Mouse (Mus musculus): ENCODE data around the gene Lgr5. TPM values are rescaled to one million over a fixed set of nuclear protein-coding genes. Genes with fewer than 3 reads are reported as not detected.

The Lgr5 gene
- total RNA-seq, 2 experiments from 2014 or later = 16.7 to 18.4 TPM

DNA sequence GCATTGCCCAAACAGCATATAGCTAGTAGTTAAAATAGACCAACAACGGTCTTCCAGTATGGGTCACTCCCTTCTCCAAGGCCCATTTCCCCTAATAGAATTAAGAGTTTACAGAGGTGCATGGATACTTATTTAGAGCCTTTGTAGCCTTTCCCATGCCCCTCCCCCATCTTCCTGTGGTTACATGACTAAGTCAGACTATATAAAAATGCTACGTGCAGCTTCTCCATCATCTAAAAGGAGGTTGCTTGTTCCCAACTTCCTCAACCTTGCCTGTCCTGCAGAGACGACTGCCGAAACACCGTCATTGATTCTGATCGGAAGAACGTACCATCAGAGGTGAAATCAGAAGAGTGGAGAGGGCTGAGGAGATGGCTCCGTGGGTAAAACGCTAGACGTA lies 82.4 kb downstream of the Lgr5 start:
- no peak for DNase-seq

DNA sequence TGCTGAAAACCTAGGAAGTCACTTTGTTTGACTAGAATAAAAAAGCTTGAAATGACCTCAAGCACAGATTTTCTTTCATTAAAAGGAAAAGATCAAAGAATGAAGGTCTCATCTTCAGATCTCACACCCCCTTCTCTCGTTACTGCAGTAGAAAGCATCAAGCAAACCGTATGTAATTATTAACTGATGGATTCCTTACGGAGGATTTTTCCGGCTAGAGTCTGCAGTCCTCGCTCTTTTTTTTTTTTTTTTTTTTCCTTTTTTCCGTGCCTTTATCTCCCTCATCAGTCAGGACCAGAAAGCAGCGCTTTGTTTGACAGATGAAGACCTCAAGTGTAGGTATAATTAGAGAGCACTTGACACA lies 93.8 kb downstream of the Lgr5 start:
- no peak for DNase-seq

DNA sequence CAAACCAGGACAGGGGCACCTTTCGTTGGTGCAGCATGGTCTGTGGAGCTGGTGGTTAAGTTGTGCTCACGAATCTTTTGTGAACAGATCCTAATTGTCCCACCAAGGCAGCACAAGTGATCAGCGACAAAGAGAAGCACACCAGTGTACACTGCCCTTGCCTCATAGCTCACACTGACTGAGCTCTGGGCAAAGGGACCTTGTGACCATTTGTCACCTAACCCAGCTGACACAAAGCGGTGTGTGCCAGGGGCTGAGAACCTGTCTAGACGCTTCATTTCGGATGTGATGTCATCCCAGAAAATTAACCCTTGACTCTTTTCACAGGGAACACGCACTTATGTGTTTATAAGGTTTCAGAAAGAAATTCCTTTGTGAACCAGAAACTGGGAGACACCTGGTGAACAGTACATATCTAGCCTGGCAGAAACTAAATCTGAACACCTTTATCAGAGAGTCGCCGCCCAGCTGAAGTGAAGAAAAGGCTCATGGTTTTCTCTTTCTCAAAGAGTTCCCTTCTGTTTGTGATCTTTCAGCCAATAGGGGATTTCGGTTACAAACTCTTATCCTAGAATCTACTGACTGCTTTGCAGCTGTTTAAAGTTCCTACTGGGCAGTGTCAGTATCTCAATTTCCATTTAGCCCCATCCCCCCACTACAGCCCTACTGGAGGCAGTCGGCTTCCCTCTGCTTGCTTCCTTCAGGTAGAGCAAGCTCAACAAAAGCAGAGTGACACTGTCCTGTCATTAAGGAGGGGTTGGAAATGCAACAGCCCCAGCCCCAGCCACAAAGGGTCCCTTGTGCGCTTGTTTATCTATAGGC lies 94.4 kb downstream of the Lgr5 start:
- no peak for DNase-seq

DNA sequence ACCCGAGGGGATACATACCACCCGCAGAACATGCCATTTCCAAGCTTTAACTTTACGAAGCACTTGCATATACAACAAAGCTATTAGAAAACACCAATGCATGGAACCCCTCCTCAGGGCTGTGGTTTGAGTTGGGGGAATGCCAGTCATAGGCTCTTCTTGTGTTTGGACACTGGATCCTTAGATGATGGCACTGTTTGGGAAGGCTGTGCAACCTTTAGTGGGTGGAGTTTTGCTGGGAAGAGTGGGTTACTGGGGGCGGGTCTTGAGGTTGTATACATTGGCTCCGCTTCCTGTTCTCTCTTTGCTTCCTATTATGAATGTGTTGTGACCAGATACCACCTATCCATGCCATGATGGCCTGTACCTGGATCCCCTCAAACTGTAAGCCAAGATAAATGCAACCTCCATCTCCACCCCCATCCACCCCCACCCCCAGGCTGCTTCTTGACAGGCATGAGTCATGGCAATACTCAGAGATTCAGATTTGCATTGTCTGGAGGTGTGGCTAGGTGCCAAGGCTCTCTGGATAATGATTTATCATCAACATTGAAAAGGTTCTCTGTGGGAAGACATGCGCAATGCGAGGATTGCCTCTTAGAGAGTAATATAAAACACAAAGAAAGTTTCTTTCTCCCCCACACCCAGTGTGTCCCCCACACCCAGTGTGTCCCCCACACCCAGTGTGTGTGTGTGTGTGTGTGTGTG lies 95.6 kb downstream of the Lgr5 start:
- DNase-seq = no peak

DNA sequence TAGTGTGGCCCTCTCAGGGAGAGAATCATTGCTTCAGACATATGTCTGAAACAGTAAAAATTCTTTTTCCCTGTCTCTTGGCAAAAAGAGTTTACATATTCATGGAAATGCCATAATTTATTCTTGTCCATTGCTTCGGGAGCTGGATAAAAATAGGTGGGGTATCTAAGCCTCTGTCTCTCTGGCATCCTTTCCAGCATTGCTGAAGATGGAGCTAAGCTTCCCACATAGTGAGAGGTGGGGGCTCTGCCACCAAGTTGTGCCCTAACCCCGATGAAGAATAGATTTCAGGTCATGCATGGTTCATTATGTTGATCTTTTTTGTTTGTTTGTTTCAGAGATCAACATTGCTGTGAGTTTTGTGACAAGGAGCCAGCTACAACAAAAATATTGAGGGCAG lies 102.0 kb downstream of the Lgr5 start:
- DNase-seq = no peak

DNA sequence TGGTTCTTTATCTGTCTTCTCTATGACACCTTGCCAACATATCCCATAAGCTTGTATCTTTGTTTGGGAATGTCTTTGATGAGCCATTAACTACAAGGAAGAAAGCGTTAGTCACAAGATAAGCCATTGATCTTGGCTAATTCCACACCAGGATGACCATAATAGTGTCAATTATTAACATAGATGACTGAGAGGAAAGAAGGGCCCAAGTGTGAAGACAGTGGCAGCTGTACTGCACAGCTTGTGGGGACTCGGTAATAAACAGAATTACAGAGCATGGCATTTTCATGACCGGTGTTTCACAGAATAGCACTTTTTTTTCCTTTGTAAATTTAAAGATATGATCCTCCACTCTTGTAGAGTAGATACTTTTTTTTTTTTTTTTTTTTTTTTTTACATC lies 102.9 kb downstream of the Lgr5 start:
- no peak for DNase-seq

DNA sequence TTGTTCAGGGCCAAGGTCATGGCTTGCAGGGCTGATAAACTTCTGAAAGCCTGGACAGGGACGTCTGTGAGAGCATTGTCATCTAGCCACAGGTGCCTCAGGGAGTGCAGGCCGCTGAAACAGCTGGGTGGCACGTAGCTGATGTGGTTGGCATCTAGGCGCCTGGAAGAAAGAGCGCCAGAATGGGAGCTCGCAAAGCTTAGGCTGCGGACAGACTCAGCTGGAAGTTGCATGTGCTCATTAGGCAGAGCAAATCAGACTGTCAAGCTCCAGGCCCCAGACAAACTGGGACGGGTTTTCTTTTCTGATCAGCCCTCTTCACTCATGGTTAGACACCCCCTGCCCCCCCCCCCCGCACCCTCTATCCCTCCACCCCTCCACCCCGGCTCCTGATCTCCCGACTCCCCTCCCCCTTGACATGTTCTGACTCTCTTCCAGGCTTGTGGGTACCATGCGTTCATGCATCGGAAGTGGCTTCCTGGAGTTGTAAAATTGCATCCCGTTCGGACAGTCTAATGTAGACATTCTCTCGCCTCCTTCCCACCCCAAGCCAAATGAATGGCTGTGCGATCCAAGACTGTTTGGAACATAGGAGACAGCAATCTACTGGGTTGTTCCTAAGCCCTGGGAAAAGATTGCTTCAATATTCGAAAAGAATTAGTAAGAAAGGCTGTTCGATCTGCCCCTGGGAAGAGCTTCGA lies 109.0 kb downstream of the Lgr5 start:
- DNase-seq = peak in 1 of 2 experiments; percentile 3

DNA sequence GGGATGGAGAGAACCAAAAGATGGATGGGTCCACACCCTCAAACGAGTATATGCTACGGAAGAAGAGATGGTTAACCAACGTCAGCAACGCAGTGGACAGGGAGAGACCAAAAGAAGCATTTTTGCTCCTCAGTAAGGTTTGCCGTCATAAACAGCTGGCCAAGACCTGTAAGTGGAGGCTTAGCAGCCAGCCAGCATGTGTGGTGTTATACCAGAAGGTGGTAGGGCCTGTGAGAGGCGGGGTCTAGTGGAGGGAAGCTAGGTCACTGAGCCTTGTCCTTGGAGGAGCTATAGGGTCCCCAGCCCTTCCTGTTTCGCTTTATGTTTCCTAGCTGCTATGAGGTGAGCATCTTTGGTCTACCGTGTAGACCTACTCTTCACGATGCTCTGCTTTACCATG lies 111.1 kb downstream of the Lgr5 start:
- DNase-seq = no peak

DNA sequence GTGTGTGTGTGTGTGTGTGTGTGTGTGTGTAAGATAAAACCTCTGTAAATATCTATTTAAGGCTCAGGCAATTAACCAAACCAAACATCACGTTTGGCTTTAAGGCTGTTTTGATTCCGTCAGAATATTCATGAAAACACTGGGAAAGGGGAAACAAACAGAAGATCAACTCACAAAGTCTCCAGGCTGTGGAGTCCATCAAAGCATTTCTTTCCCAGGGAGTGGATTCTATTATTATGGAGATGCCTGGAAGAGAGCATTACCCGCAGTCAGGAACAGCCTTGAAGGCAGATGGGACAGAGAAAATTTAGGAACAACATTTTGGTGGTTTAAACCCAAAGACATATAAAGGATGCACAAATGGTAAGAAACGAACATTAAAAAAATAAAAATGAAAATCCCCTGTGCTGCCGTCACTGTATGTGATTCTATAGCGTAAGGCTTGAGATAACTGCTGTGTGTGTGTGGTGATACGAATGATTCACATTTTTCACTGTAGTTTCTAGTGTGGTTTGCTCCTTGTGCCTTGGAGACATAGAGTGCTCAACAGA lies 112.5 kb downstream of the Lgr5 start:
- DNase-seq = no peak

DNA sequence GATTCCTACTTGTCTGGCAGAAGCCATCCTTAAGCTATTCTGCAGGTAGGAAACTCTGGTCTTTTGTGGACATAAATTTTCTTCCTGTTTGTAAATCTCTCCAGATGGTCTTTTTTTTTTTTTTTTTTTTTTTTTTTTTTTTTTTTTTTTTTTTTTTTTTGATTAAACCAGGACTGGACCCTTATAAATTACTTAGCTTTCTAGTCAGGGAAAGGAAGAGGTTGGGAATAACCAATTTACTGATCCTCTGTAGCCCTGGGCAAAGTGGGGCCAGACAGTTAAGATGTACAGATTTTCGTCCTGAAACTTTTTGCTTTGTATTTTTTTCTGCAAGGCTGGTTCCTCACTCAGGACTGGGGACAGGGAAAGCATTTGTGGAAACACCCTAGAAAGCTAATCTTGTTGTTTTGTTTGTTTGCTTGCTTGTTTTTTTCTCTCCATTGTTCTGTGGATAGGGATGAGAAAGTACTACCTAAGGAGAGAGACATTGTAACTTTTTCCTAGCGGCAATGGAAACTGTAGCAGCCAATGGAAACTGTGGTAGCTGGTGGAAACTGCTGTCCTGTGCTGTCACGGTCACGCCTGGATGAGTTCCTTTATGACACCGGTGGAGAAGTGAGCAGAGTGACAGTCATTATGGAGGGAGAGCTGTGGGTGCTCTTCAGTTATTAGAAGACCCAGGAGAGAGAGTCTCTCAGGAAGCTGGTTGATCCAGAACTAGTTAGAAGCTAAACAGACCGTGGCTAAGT lies 114.2 kb downstream of the Lgr5 start:
- no peak for DNase-seq

DNA sequence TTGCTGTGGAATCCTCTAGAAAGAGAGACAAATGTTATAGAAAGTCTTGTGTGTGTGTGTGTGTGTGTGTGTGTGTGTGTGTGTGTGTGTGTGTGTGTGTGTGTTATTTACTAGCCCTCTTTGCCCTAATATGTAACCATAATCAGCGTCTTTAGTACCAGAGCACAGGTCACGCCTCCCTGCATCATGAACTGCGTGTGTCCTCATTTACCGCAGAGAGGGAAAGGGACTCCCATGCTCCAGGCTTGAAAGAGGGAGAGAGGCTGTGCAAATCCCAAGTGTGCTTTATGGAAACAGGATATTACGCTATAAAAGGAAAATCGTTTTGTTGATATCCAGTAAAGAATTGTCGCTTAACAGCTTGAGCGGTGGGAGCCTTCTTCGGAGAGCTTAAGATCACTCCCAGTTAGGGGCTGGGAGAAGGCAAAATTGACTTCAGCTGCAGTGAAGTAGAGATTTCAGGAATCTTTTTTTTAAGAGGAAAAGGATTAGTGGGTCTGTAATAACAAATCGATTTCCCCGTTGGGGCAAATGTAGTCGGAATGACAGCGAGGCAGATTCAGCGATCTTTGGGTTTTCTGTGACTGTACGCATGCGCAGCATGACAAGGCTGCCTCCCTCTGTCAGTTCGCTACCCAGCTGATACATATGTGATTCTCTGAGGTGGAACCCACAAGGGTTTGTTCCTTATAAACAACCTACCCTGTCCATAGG lies 116.8 kb downstream of the Lgr5 start:
- peak; percentile 4 to 9 for DNase-seq

DNA sequence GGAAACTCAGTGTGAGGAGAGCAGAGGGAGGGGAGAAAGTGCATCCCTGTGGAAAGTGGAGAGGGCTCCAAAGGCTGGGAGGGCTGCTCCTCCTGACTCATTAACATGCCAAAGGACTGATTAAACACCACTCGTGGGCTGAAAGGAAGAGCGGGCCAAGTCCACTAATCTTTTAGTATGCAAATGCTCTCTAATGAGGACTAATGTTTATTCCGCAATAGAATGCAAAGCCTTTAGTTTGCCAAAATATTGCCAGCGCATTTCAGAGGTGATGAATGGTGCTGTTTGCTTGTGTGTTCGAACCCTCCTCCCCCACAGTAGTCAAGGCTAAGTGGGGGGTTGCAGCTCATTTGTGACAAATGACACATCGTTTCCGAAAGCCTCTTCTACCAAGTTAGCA lies 118.5 kb downstream of the Lgr5 start:
- DNase-seq = no peak

DNA sequence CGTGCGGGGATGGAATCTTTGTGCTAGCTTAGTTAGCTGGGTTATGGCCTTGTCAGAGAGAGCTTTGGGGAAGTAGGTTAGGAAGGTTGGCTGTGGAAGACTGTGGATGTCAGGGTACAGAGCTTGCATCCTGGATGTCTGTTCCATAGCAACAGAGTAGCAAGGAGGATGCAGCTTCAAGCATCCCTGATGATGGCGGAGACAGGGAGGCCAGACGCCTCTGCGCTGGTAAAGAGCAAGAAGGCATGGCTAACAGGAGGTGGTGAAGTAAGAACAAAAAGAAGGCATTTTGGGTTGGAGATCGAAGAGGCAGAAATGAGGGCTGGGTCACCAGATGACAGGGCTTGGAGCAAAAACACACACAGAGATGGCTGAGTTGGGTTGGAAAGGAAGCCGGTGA lies 118.9 kb downstream of the Lgr5 start:
- DNase-seq = no peak

DNA sequence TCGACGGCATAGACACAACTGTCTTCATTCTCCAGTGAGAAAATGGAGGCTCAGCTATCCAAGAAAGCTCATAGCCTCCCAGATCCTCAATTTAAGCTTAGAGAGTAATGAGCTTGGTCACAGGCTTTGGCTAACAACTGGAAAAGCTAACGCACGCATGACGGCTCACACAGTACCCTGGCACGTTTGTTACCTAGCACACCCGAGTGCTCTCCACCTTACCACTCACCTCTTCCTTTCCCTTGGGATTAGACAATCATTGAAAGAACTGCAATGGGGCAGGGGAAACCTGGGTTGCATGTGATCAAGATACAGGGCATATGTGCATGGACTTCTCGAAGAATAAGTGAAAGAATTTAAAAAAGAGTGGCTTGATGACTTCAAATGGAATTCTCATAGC lies 119.6 kb downstream of the Lgr5 start:
- no peak for DNase-seq

DNA sequence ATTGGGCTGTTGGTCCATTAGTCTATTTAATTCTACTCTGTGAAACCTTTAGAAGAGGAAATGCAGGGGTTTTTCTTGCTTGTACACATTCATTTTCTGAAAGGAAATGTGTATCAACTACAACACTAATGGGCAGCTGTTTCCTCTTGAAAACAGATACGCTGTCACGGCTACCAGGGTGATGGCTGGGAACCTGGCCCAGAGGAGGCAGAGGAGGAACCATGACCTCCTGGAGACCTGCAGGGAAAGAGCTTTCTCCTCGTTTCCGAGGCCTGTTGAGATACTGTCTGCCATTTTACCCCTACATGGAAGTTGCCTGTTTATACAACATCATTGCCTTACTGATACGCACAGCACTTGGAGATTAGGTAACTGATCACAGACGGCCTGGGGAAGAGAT lies 121.8 kb downstream of the Lgr5 start:
- DNase-seq = no peak

DNA sequence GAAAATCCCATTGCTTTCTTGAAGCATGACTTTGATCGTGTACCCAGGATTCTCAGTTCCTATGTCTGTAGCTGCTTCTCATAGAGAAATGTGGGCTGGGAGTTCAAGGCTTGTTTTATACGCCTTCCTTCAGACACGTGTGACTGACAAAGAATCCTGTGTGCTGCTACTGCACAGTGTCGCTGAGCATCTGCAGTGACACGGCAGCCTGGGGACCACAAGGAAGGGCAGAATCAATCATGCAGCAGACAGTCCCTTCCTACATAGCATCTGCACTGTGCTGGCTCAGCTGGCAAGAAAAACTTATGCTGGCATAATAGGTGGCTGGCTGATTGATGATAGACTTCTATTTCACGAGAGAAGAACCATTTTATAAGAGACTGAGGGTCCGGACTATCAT lies 122.5 kb downstream of the Lgr5 start:
- DNase-seq = no peak

DNA sequence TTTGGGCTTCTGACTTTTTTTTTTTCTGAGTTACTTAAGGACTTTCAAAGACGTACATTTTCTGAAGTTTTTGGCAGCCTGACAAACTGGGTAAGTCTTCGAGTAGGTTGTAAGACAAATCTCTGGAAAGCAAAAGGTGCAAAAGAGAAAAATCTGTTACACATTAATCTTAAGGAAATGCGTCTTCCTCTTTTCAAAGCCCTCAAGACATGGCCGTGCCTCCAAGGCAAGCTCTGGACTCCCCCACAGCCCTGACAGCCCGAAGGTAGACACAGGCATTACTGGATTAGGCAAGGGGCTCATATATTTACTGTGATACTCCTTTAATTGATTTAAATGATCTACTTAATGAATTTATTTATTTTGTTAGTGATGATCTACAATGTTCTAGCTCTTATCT lies 124.9 kb downstream of the Lgr5 start:
- no peak for DNase-seq

DNA sequence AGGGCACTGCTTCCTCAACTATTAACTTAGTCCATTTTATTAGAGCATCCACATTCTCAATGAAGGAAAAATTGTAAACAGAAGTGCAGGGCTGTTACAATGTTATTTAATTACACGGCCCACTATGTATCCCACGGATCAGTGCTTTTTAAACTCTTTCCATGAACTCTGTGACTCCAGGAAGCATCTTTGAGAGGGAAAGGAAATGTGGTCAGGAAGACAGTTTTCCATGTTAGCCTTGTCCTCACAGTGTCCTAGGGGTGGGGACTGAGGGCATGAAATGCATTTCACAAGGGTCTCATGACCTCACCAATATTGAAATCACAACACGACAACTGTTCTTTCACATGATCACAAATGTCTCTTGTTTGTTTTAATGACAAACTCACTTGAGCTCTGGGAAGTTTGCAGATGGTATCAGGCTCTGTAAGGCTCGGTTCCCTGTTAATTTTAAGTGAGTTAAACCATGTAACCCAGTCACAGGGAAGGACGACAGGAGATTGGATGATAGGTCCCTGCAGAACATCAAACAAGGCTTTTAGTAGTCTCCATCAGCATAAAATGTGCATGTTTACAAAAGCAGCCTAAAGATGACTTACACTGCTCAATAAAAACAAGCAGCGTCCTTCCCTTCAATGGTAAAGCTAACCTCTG lies 130.1 kb downstream of the Lgr5 start:
- DNase-seq = no peak

DNA sequence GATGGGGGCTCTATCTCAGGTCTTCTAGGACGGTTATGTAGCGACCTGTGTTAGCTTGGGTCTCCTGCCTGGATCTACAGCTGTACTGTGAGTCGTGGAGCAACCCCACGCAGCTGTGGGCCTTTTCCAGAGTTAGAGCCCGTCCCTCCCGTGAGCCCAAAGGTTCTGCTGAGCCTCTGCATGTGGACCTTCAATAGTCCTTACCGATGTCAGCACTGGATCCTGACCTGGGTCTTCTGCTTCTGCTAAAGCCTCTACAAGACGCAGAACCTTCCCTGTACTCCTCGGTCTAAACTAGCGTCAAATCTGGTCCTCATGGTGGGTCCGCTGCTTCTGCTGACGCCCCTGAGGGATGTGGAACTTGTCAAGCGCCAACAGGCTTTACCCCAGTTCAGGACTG lies 139.0 kb downstream of the Lgr5 start:
- DNase-seq = no peak

DNA sequence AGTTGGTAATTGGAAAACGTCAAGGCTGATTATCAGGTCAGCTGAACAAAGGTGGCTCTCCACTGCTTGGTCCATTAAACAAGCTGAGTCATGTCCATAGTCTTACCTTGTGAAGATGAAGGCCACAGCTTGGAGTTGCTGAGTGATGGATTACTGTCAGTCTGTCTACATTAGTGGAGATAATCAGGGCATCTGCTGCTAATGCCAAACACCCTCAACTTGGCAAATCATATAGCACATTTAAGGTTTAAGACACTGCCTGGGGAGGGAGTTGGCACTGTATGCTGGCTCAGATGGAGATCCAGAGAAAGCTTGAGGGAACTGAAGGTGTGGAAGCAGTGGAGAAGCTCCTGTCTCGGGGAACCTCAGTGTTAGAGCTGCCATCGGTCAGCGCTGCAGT lies 150.3 kb downstream of the Lgr5 start:
- DNase-seq = no peak

DNA sequence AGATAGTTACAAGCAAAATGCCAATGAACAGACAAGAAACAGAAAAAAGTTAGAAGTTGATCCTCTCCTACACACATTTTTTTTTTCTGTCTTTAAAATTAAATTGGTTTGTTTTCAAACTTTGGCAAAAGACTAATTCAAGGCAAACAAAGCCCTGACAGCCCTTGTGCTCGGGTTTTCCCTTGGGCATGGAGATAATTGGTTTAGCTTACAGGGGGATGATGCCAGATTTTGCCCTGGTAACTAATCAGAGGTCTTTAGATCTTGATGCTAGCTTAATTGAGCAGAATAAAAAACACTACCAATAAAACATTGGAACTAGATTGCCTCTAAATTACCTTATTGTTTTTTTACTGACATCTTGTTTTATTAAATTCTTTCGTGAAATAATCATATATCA lies 162.2 kb downstream of the Lgr5 start:
- no peak for DNase-seq
